Mouse (Mus musculus): Measurements from ENCODE around the gene Col4a1. TPM values are rescaled to one million over a fixed set of nuclear protein-coding genes. Genes with fewer than 3 reads are reported as not detected.

The Col4a1 gene
- polyA plus RNA-seq, 1 experiment from 2014 or later = 90.6 TPM

- no peak overlapping the region for H3K27ac ChIP-seq
- no peak overlapping the region for H3K4me2 ChIP-seq
- no peaks in the 10 kb centered on the region for H3K36me3 ChIP-seq (replicated peaks)
- ATAC-seq (replicated peaks) = no peak
- no peak overlapping the region for H3K9ac ChIP-seq
- 49% methylated on average over 6 of the region's 6 CpGs for WGBS
- no peaks in the 10 kb centered on the region for H3K9me3 ChIP-seq
- H3K4me1 ChIP-seq = no peaks in the 10 kb centered on the region
- no peak overlapping the region for H3K4me3 ChIP-seq
- H3K27me3 ChIP-seq (replicated peaks) = no peaks in the 10 kb centered on the region
These were observed 24.3 kb downstream of the Col4a1 start for GRCm38 (mm10) chr8:11288286-11288685.

GRCm38 (mm10) chr8:11287139-11287538, 25.5 kb downstream of the Col4a1 start:
- no peak overlapping the region for H3K4me2 ChIP-seq
- H3K27me3 ChIP-seq (replicated peaks) = no peaks in the 10 kb centered on the region
- 54% methylated on average over 3 of the region's 3 CpGs for WGBS
- no peak overlapping the region for H3K9ac ChIP-seq
- H3K4me3 ChIP-seq = no peak overlapping the region
- no peak overlapping the region for H3K27ac ChIP-seq
- no peaks in the 10 kb centered on the region for H3K4me1 ChIP-seq
- no peaks in the 10 kb centered on the region for H3K9me3 ChIP-seq
- H3K36me3 ChIP-seq (replicated peaks) = no peaks in the 10 kb centered on the region
- no peak for ATAC-seq (replicated peaks)

GRCm38 (mm10) chr8:11285437-11285836, 27.2 kb downstream of the Col4a1 start:
- H3K36me3 ChIP-seq (replicated peaks) = no peaks in the 10 kb centered on the region
- H3K4me1 ChIP-seq = no peaks in the 10 kb centered on the region
- no peaks in the 10 kb centered on the region for H3K27me3 ChIP-seq (replicated peaks)
- no peak overlapping the region for H3K4me3 ChIP-seq
- ATAC-seq (replicated peaks) = no peak
- H3K27ac ChIP-seq = no peak overlapping the region
- no peaks in the 10 kb centered on the region for H3K9me3 ChIP-seq
- 78% methylated on average over 4 of the region's 4 CpGs for WGBS
- no peak overlapping the region for H3K9ac ChIP-seq
- H3K4me2 ChIP-seq = no peak overlapping the region

- Histone ChIP-seq H3K4me1 (no peaks in the 10 kb centered on the region), H3K36me3 (replicated peaks) (no peaks in the 10 kb centered on the region), H3K4me3 (no peak overlapping the region), H3K9ac (no peak overlapping the region), H3K4me2 (no peak overlapping the region), H3K9me3 (no peaks in the 10 kb centered on the region), H3K27me3 (replicated peaks) (no peaks in the 10 kb centered on the region), H3K27ac (no peak overlapping the region)
- 0 out of 2 replicates have a peak, but pooled peaks have one; percentile 27 for ATAC-seq (replicated peaks)
- 34% methylated on average over 10 of the region's 10 CpGs for WGBS
These were observed 29.4 kb downstream of the Col4a1 start for GRCm38 (mm10) chr8:11283217-11283616.

- Histone ChIP-seq H3K4me2 (no peak overlapping the region), H3K27me3 (replicated peaks) (no peaks in the 10 kb centered on the region), H3K4me3 (no peak overlapping the region), H3K9me3 (no peaks in the 10 kb centered on the region), H3K27ac (no peak overlapping the region), H3K9ac (no peak overlapping the region), H3K4me1 (no peaks in the 10 kb centered on the region), H3K36me3 (replicated peaks) (no peaks in the 10 kb centered on the region)
- ATAC-seq (replicated peaks) = no peak
- WGBS = 64% methylated on average over 7 of the region's 7 CpGs
These were observed 29.9 kb downstream of the Col4a1 start for GRCm38 (mm10) chr8:11282696-11283095.

GRCm38 (mm10) chr8:11282139-11282538, 30.5 kb downstream of the Col4a1 start:
- no peak overlapping the region for H3K4me2 ChIP-seq
- 75% methylated on average over 10 of the region's 10 CpGs for WGBS
- no peak overlapping the region for H3K4me3 ChIP-seq
- no peaks in the 10 kb centered on the region for H3K36me3 ChIP-seq (replicated peaks)
- no peaks in the 10 kb centered on the region for H3K27me3 ChIP-seq (replicated peaks)
- H3K9me3 ChIP-seq = no peaks in the 10 kb centered on the region
- H3K27ac ChIP-seq = no peak overlapping the region
- no peak overlapping the region for H3K9ac ChIP-seq
- H3K4me1 ChIP-seq = no peaks in the 10 kb centered on the region
- no peak for ATAC-seq (replicated peaks)

- ATAC-seq (replicated peaks) = no peak
- 59% methylated on average over 10 of the region's 10 CpGs for WGBS
- no peak overlapping the region for H3K9ac ChIP-seq
- H3K4me3 ChIP-seq = no peak overlapping the region
- no peak overlapping the region for H3K27ac ChIP-seq
- no peaks in the 10 kb centered on the region for H3K36me3 ChIP-seq (replicated peaks)
- H3K4me2 ChIP-seq = no peak overlapping the region
- no peaks in the 10 kb centered on the region for H3K9me3 ChIP-seq
- H3K4me1 ChIP-seq = no peaks in the 10 kb centered on the region
- no peaks in the 10 kb centered on the region for H3K27me3 ChIP-seq (replicated peaks)
These were observed 31.8 kb downstream of the Col4a1 start for GRCm38 (mm10) chr8:11280721-11281268.

- Histone ChIP-seq H3K9ac (no peak overlapping the region), H3K27me3 (replicated peaks) (no peaks in the 10 kb centered on the region), H3K36me3 (replicated peaks) (no peaks in the 10 kb centered on the region), H3K4me1 (no peaks in the 10 kb centered on the region), H3K9me3 (no peaks in the 10 kb centered on the region), H3K4me2 (no peak overlapping the region), H3K27ac (no peak overlapping the region), H3K4me3 (no peak overlapping the region)
- 65% methylated on average over 20 of the region's 20 CpGs for WGBS
- ATAC-seq (replicated peaks) = no peak
These were observed 33.3 kb downstream of the Col4a1 start for GRCm38 (mm10) chr8:11279296-11279826.

GRCm38 (mm10) chr8:11278101-11278611, 34.5 kb downstream of the Col4a1 start:
- H3K9ac ChIP-seq = no peak overlapping the region
- no peak overlapping the region for H3K4me3 ChIP-seq
- ATAC-seq (replicated peaks) = no peak
- 61% methylated on average over 4 of the region's 4 CpGs for WGBS
- no peaks in the 10 kb centered on the region for H3K9me3 ChIP-seq
- no peaks in the 10 kb centered on the region for H3K27me3 ChIP-seq (replicated peaks)
- H3K4me1 ChIP-seq = no peaks in the 10 kb centered on the region
- no peak overlapping the region for H3K4me2 ChIP-seq
- no peaks in the 10 kb centered on the region for H3K36me3 ChIP-seq (replicated peaks)
- 0 out of 2 replicates have a peak overlapping the region, but pooled peaks have one; percentile 6 for H3K27ac ChIP-seq

- Histone ChIP-seq H3K4me2 (no peak overlapping the region), H3K9ac (no peak overlapping the region), H3K27ac (0 out of 2 replicates have a peak overlapping the region, but pooled peaks have one; percentile 6), H3K9me3 (no peaks in the 10 kb centered on the region), H3K4me1 (no peaks in the 10 kb centered on the region), H3K27me3 (replicated peaks) (no peaks in the 10 kb centered on the region), H3K36me3 (replicated peaks) (no peaks in the 10 kb centered on the region), H3K4me3 (no peak overlapping the region)
- ATAC-seq (replicated peaks) = no peak
- WGBS = 63% methylated on average over 3 of the region's 3 CpGs
These were observed 35.0 kb downstream of the Col4a1 start for GRCm38 (mm10) chr8:11277602-11278051.

GRCm38 (mm10) chr8:11276286-11276685, 36.3 kb downstream of the Col4a1 start:
- no peaks in the 10 kb centered on the region for H3K36me3 ChIP-seq (replicated peaks)
- H3K9me3 ChIP-seq = no peaks in the 10 kb centered on the region
- no peak for ATAC-seq (replicated peaks)
- H3K27me3 ChIP-seq (replicated peaks) = no peaks in the 10 kb centered on the region
- 87% methylated on average over 6 of the region's 6 CpGs for WGBS
- no peak overlapping the region for H3K4me3 ChIP-seq
- H3K4me2 ChIP-seq = no peak overlapping the region
- no peak overlapping the region for H3K9ac ChIP-seq
- H3K4me1 ChIP-seq = no peaks in the 10 kb centered on the region
- no peak overlapping the region for H3K27ac ChIP-seq

GRCm38 (mm10) chr8:11274415-11274814, 38.2 kb downstream of the Col4a1 start:
- Histone ChIP-seq H3K9me3 (no peaks in the 10 kb centered on the region), H3K9ac (no peak overlapping the region), H3K4me2 (no peak overlapping the region), H3K27ac (no peak overlapping the region), H3K36me3 (replicated peaks) (no peaks in the 10 kb centered on the region), H3K4me3 (no peak overlapping the region), H3K4me1 (no peaks in the 10 kb centered on the region), H3K27me3 (replicated peaks) (no peaks in the 10 kb centered on the region)
- WGBS = 82% methylated on average over 7 of the region's 7 CpGs
- no peak for ATAC-seq (replicated peaks)

All from midbrain, embryonic 15.5 days (tissue).